Mouse (Mus musculus) thymus, adult 2 months (tissue): Measurements from ENCODE around the gene Marveld1. TPM values are rescaled to one million over a fixed set of nuclear protein-coding genes. Genes with fewer than 3 reads are reported as not detected.

Experiments
- DNase-seq: peaks from one replicate; pipeline ENCODE4 v3.0.0; 2021
- H3K27ac ChIP-seq: fragments of 200-500 bp; 2 replicates; pipeline ENCODE4 v1.5.1; 2012; ENCODE audit warnings: low read length, control low read depth; ENCODE audit not compliant: control insufficient read depth, insufficient read depth
- H3K27me3 ChIP-seq: fragments of 200-500 bp; 2 replicates; pipeline ENCODE4 v1.6.1; 2012; ENCODE audit warnings: mild to moderate bottlenecking, low read length, moderate library complexity, mixed read lengths; ENCODE audit not compliant: control insufficient read depth, insufficient read depth
- H3K36me3 ChIP-seq: fragments of 200-500 bp; 2 replicates; pipeline ENCODE4 v1.6.1; 2012; ENCODE audit warnings: mild to moderate bottlenecking, low read length, moderate library complexity; ENCODE audit not compliant: control insufficient read depth, insufficient read depth
- H3K4me1 ChIP-seq: fragments of 200-500 bp; replicated peaks from 2 replicates; pipeline ENCODE4 v1.6.1; 2012; ENCODE audit warnings: low read length; ENCODE audit not compliant: control insufficient read depth, insufficient read depth
- H3K4me3 ChIP-seq: fragments of 200-500 bp; 2 replicates; pipeline ENCODE4 v1.5.1; 2012; ENCODE audit warnings: mild to moderate bottlenecking, low read length, control low read depth, moderate library complexity; ENCODE audit not compliant: control insufficient read depth, insufficient read depth
- CTCF ChIP-seq: fragments of 200-500 bp; IDR thresholded peaks from 2 replicates; pipeline ENCODE4 v1.5.1; 2012; ENCODE audit warnings: mild to moderate bottlenecking, control low read depth, low read length, moderate library complexity, borderline replicate concordance; ENCODE audit not compliant: control insufficient read depth, poor library complexity, insufficient read depth; ENCODE audit errors: extremely low read depth
- POLR2A ChIP-seq: fragments of 200-500 bp; IDR thresholded peaks from 2 replicates; pipeline ENCODE4 v1.6.1; 2012; ENCODE audit warnings: mild to moderate bottlenecking, low read length, control low read depth, moderate library complexity; ENCODE audit not compliant: control insufficient read depth, poor library complexity, insufficient read depth; ENCODE audit errors: extremely low read depth
- WGBS: fragments of 180-500 bp; shearing (Covaris S2); methylation state at CpG from one replicate; pipeline ENCODE4 v1.1.7; 2018; 5-methylcytosine and 5-hydroxymethylcytosine counted together
- polyA plus RNA-seq: library from polyadenylated mRNA; depleted of rRNA; stranded (reverse); fragments of >200 nt; gene quantifications from 2 replicates; pipeline ENCODE4 v1.2.3, GENCODE M21; 2012

The Marveld1 gene
- polyA plus RNA-seq, 1 experiment: 45.7 TPM

GRCm38 (mm10) chr19:42120451-42120850 is 26.7 kb upstream of the Marveld1 start:
- no peaks in the 10 kb centered on the region for H3K4me1 ChIP-seq

GRCm38 (mm10) chr19:42124684-42125083 is 22.5 kb upstream of the Marveld1 start:
- DNase-seq: no peak
- peaks cover 10% of the 10 kb centered on the region for H3K4me1 ChIP-seq
- no peak overlapping the region for H3K4me3 ChIP-seq
- 96% methylated on average over 13 of the region's 13 CpGs for WGBS
- no peak overlapping the region for H3K27ac ChIP-seq
- no peaks in the 10 kb centered on the region for H3K27me3 ChIP-seq
- TF ChIP-seq CTCF: no peak
- no peak for TF ChIP-seq POLR2A
- H3K36me3 ChIP-seq: peaks cover 9% of the 10 kb centered on the region; the same call in 1 of the 2 replicates

More at GRCm38 (mm10) chr19:42120451-42120850, 26.7 kb upstream of the Marveld1 start:
- Histone ChIP-seq H3K27me3 (no peaks in the 10 kb centered on the region), H3K4me3 (no peak overlapping the region), H3K27ac (no peak overlapping the region), H3K36me3 (peaks cover 15% of the 10 kb centered on the region; the same call in 1 of the 2 replicates)
- TF ChIP-seq POLR2A (no peak), CTCF (no peak)
- 98% methylated on average over 8 of the region's 8 CpGs for WGBS
- no peak for DNase-seq

DNA sequence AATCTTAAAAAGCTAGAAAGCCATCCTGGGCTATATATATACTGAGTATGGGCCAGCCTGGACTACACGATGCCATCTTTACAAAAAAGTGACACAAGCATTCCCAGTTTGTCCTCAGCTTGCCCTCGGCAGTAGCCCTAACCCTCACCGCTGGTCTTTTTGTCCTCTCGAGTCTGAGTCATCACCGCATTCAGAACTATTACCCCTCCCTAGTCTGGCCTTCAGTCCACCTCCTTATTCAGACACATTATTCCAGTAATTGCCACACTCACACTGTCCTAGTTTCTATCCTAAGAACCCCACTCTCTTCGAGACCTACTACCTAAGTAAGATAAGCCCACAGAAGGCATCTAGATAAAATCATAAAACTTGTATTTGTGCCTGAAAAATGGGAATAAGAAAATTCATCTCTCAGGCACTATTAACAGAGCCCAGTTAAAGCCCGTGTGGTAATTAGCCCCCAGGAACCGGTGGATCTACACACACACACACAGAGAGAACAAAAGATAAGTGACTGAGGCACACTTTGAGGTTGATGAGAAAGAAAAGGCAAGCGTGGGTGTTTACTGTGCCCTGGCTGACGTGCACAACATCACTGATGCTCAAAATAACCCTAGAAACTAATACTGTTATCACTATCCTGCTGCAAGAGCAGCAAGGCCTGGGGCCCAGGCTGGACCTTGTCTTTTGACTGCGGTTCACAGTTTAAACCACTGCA is 21.5 kb upstream of the Marveld1 start:
- Histone ChIP-seq H3K27me3 (no peaks in the 10 kb centered on the region), H3K36me3 (peaks cover 7% of the 10 kb centered on the region; the same call in 1 of the 2 replicates), H3K4me3 (no peak overlapping the region), H3K27ac (no peak overlapping the region), H3K4me1 (peaks cover 17% of the 10 kb centered on the region)
- TF ChIP-seq CTCF (no peak), POLR2A (no peak)
- no peak for DNase-seq
- WGBS: 94% methylated on average over 11 of the region's 11 CpGs

GRCm38 (mm10) chr19:42126219-42126605 is 21.0 kb upstream of the Marveld1 start:
- Histone ChIP-seq H3K4me3 (no peak overlapping the region), H3K27me3 (no peaks in the 10 kb centered on the region), H3K27ac (no peak overlapping the region), H3K4me1 (peaks cover 17% of the 10 kb centered on the region), H3K36me3 (peaks cover 3% of the 10 kb centered on the region; the same call in 1 of the 2 replicates)
- WGBS: 93% methylated on average over 6 of the region's 6 CpGs
- TF ChIP-seq POLR2A: no peak
- TF ChIP-seq CTCF: no peak
- DNase-seq: no peak

GRCm38 (mm10) chr19:42127024-42127423 is 20.2 kb upstream of the Marveld1 start:
- Histone ChIP-seq H3K27me3 (no peaks in the 10 kb centered on the region), H3K4me1 (peaks cover 17% of the 10 kb centered on the region), H3K36me3 (no peaks in the 10 kb centered on the region; the same call in 1 of the 2 replicates), H3K27ac (no peak overlapping the region), H3K4me3 (no peak overlapping the region)
- no peak for DNase-seq
- WGBS: 97% methylated on average over 5 of the region's 5 CpGs
- TF ChIP-seq CTCF: no peak
- no peak for TF ChIP-seq POLR2A

DNA sequence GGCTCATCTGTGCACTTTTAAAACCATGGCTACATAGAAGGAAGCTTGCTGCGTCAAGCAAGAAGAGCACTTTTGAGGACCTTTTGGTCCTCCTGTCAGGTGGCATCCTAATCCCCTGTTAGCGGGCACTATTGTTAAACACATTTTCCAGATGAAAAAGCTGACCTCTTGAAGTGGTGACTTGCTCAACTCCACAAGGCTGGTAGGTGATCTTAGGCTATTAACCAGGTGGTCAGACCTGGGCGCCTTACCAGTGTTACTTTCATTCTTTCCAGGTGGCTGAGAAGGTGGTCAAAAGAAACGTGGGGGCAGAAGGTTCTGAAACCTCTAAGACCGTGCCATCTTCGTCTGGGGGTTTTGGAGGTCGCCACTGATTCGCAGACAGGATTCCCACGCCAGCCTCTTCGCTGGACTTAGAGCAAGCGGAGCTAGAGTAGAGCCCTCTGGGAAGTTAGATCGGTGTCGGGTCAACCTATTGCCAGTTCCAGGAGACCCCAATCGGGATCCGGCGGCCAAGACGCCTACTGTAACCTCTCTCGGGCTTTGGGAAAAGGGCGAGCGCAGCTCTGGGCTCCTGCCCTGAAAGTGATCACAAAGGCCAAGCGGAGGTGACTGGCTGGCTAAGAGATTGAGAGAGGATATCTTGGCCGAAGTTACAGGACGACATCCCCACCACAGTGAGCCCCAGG is 19.0 kb upstream of the Marveld1 start:
- DNase-seq: no peak
- no peaks in the 10 kb centered on the region; the same call in 1 of the 2 replicates for H3K36me3 ChIP-seq
- WGBS: 10% methylated on average over 23 of the region's 23 CpGs
- no peak for TF ChIP-seq POLR2A
- TF ChIP-seq CTCF: no peak
- peak overlapping the region; percentile 61 for H3K4me3 ChIP-seq
- peak overlapping the region; percentile 21 for H3K27ac ChIP-seq
- no peaks in the 10 kb centered on the region for H3K27me3 ChIP-seq
- H3K4me1 ChIP-seq: peaks cover 17% of the 10 kb centered on the region
